Mouse (Mus musculus) heart, postnatal 36 days (tissue): ENCODE results near the gene Clock. TPM values are rescaled to one million over a fixed set of nuclear protein-coding genes. Genes with fewer than 3 reads are reported as not detected.

ENCODE experiments used
- DNase-seq, 2 experiments: peaks; one replicate each; pipeline ENCODE4 v3.0.0; 2021 to 2022
- intact Hi-C: fragments of 180-260 bp; cut with DNase I; formaldehyde crosslinking; loops from one replicate; pipeline ENCODE4 v1.15.1; 2025
- total RNA-seq, 2 experiments: library from RNA; stranded (reverse); gene quantifications; 2 replicates each; pipeline ENCODE4 v1.2.3; 2021

Gene Clock
- total RNA-seq, 2 experiments from 2014 or later = 24.8 to 30.5 TPM

DNA sequence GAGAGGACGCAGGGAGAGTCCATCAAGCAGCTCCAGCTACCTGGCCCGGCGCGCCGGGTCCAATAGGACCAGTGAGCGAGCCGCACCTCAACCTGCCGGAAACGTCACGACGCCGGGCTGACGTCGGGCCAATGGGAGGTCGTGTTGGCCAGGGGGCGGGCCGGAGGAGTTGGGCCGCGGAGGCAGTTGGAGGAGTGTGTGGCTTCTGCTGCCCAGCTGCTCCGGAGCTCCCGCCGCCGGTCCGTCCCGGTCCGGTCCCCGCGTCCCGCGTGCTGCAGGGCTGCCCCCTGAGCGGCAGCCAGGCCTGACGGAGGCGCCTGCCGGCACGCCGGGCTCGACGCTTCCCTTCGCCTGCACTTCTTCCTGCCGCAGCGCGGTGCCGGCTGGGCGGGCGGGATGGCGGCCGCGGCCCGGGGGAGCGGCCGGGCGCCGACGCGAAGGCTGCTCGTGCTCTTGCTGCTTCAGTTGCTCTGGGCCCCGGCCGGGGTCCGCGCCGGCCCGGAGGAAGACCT, 120.8 kb downstream of the Clock start, which contains the start of gene Tmem165:
Gene Tmem165, plus strand, starts transcription at position 131 of the 512 bp plus-strand sequence.
- intact Hi-C loops = loop anchor here (2.0 kb wide), 1 partner anchor 43 kb away; the partner anchor contains the start of gene Srd5a3

DNA sequence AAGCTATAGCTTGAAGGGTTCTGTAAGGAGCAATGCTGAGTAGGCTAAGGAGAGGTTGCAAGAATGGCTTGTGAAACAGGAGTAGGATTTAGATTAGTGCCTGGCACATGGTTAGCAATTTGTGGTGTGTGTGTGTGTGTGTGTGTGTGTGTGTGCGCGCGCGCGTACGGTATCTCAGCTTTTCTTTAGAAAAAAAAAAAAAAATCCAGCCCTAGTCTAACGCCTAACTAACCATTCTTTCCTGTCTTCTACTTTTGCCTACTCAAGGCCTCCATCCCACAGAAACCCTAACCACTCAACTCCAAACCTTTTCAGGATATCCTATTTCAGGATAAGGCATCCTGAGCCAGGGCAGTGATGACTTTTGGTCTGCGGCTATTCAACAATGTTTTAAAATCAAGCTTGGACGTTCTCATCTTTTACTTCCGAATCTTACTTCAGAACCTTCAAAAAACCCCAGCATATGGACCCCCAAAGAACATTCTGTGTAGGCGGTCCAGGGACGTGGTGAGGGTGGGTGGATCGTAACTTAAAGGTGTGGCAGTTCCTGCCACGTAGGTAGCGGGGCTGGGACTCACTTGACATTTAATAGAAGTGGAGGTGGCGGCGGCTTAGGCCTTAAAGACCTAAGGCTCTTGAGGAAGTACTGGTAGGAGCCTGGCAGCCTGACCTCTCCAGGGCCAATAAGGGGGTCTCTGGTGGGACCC, 121.4 kb downstream of the Clock start:
- intact Hi-C loops = no loop called here
- no peak for DNase-seq

More for the DNA sequence above, 120.8 kb downstream of the Clock start, which contains the start of gene Tmem165:
- peak; percentile 94 to 95 for DNase-seq

DNA sequence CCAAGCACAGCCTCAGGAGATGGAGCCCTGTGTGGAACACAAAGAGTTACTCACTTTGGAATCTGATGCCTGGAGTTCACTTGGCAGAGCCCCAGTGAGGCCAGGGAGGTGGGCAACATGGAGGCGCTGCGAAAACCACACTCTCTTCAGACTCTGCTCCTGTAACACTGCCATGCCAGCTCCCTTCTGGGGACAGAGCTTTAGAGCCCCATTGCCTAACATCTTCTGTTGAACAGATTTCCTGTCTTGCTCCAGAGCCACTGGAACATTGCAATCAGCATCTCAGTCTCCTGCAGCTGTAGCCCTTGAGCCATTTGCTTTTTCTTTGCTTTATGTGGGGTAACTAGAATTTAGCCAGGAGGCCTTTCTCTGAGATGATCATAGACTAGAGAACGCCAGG, 122.3 kb downstream of the Clock start:
- no peak for DNase-seq
- intact Hi-C loops = no loop called here

DNA sequence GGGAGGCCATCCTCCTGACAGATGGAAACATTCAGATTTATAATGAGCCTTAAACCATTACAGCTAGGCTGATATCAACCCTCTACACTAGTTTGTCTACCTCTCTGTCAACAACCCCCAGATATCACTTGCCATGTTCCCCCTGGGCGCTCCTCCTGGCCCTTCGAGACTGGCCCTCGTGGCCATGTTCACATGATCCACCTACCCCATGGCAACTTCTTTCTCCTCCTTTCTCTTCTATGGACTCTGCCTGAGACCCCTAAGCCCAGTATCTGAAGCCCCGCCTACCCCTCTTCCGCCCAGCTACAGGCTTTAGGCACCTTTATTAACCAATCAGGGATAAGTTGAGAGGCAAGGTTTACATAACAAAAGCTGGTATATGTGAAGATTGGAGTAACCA, 124.8 kb downstream of the Clock start:
- intact Hi-C loops = no loop called here
- DNase-seq = no peak

DNA sequence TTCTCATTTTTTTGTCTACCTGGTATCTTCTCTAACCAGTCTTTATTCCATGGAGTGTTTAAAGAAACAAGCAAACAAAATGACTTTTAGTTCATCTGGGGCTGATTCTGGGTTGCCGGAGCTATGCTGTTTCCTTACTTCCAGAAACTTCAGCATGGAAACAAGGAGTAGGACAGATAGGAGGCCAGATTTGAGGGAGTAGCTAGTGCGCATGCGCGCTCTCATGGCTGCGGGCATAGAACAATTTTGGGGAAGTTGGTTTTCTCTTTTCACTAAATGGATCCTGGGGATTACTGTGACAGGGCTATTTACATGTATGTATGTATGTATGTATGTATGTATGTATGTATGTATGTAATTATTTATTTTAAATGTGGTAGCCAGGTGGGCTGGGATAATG, 125.4 kb downstream of the Clock start:
- intact Hi-C loops = no loop called here
- DNase-seq = no peak

DNA sequence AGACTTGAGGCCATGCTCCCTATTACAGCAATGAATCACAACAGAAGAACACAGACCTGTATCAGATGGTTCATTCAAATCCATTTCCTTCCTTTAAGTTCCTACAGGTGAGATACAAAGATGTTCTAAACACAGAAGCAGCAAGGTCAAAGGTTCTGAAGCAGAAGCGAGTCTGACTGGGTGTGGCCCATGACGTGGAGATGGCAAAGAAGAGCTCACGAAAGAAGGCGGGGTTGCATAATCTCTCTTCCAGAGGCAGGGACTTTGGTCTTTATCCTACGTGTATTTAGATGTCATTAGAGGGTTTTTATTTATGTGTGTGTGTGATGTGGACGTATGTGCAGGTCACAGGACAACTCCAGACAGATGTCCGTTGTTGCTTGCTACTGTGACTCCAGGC, 126.9 kb downstream of the Clock start:
- no peak for DNase-seq
- intact Hi-C loops = no loop called here

DNA sequence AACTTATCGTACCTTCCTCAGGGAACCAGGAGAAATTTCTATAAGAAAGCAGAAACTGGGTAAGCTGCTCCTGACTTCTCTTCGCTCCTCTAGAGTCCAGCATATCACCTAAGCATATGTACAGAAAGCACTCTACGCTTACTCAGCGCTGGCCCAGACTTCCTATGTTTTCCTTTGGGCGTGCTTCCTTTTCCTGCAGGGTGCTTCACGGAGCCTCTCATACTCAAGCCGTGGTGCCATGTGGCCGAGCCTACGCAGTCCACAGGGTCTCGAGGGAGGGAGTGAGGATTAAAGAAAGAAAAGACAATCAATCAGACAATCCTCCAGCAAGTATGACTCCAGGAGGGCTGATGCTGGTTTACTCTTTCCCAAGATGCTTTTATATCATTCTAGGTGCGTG, 127.8 kb downstream of the Clock start:
- intact Hi-C loops = no loop called here
- DNase-seq = no peak

DNA sequence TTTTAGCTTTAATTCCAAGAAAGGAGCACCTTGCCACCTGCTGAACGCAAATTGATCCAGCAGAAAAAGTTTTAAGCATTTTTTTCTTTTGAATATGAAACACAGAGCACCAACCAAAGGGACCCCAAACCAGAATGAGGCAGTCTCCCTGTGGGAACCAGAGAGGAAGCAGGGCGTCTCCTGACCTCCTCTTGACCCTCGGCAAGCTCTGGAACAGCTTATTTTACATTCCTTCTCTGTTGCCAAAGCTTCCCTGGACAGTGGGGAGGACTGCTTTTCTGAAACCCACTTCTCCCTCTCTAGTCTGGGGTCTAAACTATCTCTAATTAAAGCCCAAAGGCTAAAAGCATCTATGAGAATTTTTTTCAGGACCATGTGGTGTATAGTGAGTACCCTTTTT, 128.2 kb downstream of the Clock start:
- intact Hi-C loops = no loop called here
- DNase-seq = no peak

DNA sequence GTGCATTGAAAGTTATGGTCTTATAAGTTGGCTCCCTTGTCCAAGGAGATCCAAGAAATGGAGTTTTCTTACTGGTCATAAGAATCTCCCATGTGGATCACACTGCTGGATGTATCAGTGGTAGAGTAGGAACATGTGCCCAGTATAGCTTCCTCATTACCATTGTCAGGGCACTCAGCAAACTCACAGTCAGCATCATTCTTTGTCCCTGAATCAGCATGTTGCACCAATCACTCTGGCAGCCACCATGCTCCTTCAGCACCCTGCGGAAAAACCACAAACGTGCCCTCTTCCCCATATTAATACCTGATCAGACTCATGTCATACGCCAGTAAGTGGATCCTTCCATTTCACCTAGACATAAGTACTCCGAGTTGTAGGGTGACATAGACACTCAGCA, 129.5 kb downstream of the Clock start:
- DNase-seq = no peak
- intact Hi-C loops = no loop called here

DNA sequence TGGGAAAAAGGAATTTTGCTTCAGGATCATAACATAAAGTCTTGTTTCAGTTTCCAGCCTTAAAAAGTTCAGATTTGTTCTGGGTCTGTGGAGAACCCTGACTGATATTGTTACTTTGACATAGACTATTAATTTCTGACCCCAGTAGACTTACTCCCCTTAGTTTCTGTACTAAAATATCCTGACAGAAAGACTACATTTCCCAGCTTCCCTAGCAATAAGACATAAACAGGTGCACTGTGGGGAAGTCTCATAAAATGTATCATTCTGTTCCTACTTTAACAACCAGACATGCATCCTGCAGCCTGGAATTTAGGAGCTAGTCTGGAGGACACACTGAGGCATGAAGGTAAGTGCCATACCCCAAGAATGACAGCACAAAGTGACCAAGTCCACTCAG, 133.6 kb downstream of the Clock start:
- intact Hi-C loops = no loop called here
- no peak for DNase-seq

DNA sequence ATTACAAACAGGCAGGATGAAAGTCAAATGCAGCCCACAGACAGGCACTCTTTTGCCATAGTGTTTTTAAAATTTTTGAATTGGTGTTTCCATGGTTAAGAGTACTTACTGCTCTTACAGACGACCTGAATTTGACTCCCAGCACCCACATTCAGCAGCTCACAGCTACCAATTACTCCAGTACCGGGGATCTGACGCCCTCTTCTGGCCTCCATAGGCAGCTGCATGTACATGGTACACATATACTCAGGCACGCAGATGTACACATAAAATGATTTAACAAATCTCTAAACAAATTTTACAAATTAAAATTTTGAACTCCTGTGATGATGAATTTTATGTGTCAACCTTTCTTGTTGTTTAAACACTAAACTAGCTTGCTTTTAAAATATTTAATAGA, 134.1 kb downstream of the Clock start:
- DNase-seq = no peak
- intact Hi-C loops = no loop called here

DNA sequence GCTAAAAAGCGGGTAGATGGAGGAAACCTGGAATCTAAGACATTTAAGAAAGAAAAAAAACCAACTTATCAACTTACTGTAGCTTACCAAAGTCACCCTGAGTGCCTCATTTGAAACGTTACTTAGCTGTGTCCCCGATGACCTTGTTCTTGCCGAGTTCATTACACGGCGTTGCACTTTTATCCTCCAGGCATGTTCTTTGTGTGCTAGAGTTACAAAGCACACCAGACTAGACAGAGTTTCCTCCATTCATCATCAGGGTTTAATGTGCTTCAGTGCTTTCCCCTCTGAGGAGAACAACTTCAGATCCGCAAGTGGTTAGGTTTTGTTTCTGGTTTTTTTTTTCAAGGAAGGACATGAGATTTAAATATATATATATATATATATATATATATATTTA, 139.8 kb downstream of the Clock start:
- intact Hi-C loops = no loop called here
- DNase-seq = no peak

DNA sequence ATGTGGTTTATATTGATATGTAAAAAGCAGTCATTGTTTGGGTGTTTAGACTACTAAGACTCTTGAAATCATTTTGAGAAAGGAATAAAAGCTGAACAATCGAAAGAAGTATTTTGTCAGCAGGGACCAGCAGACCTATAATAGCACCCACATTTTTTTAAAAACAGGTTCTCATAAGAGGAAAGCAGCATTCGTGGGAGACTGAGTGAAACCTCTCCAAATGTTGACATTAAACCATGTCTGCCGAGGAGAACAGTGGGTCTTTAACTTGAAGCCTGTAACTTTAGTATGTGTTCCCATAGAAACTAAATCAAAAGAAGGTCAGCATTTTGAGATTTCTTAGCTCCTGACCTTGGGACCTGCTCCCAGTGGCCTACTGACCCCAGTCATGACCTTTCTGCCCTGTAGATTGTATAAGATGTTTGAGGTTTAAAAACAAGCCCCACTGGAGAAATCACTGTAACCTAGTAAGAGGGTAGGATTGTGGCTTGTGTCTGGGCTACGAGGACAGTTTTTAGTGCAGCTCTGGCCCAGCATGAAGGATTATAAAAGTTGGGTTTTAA, 140.7 kb downstream of the Clock start:
- intact Hi-C loops = no loop called here
- no peak for DNase-seq

DNA sequence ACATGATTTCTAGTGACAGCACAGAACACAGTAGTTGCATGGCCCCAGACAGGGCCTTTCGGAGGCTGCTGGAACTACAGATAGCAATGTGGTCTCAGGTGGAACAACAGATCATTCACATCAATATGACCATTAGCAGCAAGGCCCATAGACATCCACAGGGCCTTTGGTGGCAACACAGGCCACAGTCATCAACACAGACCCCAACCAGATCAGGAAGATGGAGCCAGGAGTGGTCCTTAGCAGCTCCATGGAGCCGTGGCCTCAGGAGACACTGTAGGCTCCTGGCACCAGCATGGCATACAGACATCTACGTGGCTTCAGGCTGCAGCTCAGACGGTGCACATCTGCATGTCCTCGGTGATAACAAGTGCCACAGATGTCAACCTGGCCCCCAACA, 141.7 kb downstream of the Clock start:
- intact Hi-C loops = no loop called here
- DNase-seq = no peak

DNA sequence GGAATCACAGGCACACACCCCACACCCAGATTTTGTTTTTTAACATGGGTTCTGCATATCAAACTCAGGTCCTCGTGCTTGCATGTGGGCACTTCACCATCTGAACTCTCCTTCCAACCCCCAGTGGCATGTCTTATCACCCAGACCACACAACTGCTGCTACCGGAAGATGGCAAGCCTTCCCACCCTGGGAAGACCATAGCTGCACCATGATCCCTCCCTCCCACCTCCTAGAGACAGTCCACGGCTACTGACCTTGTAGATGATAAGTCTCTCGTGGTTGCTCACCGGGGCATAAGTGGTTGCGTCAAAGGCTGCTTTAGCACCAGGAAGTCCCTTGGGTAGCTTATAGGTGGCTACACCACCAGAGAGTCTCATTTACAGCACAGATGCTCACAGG, 143.1 kb downstream of the Clock start:
- no peak for DNase-seq
- intact Hi-C loops = no loop called here

DNA sequence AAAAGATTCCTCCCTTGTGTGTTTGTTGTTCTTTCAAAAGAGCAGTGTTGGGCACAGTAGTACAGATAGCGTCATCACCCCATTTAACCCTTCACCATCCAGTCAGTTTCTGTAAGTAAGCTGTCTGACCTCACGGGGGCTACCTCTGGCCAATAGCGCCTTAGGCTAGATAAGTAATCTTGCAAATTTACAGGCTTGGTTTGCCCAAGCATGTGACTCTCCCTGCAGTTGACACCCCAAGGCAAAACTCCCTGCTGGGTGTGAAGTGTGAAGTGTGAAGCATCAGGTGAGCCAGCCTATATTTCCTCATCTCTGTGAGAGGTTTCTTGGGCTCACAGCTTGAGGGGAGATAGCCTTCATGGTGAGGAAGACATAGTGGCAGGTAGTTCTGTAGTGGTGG, 144.5 kb downstream of the Clock start:
- no peak for DNase-seq
- intact Hi-C loops = no loop called here

Other genes starting within 250 kb of the Clock start
- gene Srd5a3, start 164.5 kb downstream of the Clock start, total RNA-seq = 1 to 10 TPM; 9.0 to 9.2 TPM
- 10 to 100 TPM; 19.3 to 23.3 TPM for gene Tmem165, start 120.9 kb downstream of the Clock start, total RNA-seq
- not detected for gene Pdcl2, start 26.4 kb upstream of the Clock start, total RNA-seq
- gene Nmu, start 59.0 kb upstream of the Clock start, total RNA-seq = not detected
- not detected for gene Gm7271, start 179.2 kb upstream of the Clock start, total RNA-seq
- 10 to 100 TPM; 11.9 to 15.2 TPM for gene Exoc1, start 224.5 kb upstream of the Clock start, total RNA-seq